In genomic region chr7:101932551-101932950, GRCm38 (mm10) we compare ENCODE assay signal across 8 mouse cellular contexts. TPM values are rescaled to one million over a fixed set of nuclear protein-coding genes. Genes with fewer than 3 reads are reported as not detected.
DNase-seq lines count a peak whose midpoint lies in the region; ATAC-seq and TF ChIP-seq lines count a peak whose summit lies in the region.

No protein-coding gene starts in this region.

- 0 out of 2 replicates have a peak overlapping the region, but pooled peaks have one; percentile 90 for H3K9ac ChIP-seq in heart, embryonic 14.5 days (ENCODE audit: low read length)
- H3K9ac ChIP-seq in CH12.LX (ENCODE audit: insufficient read depth, low read depth) = peak overlapping the region; percentile 95; the same call in 1 of the 2 replicates
- H3K9ac ChIP-seq in forebrain, embryonic 13.5 days = no peak overlapping the region
- H3K9ac ChIP-seq in liver, embryonic 14.5 days (replicated peaks) = no peak overlapping the region; the same call in 1 of the 2 replicates

- WGBS in heart, embryonic 14.5 days = 90% methylated on average over 1 of the region's 1 CpGs
- 92% methylated on average over 1 of the region's 1 CpGs for WGBS in forebrain, embryonic 13.5 days
- WGBS in liver, embryonic 14.5 days (ENCODE audit: insufficient replicate concordance) = 64% methylated on average over 1 of the region's 1 CpGs

- no peak for TF ChIP-seq EP300 in CH12.LX (IDR thresholded peaks at IDR 0.05; ENCODE audit: low read length)
- no peak for TF ChIP-seq EP300 in liver, embryonic 14.5 days (IDR thresholded peaks at IDR 0.05; ENCODE audit: low read depth)

- H3K27me3 ChIP-seq in heart, embryonic 14.5 days (ENCODE audit: control insufficient read depth, insufficient read depth, low read length) = no peaks in the 10 kb centered on the region
- no peaks in the 10 kb centered on the region for H3K27me3 ChIP-seq in CH12.LX (replicated peaks)
- H3K27me3 ChIP-seq in forebrain, embryonic 13.5 days = no peaks in the 10 kb centered on the region
- no peaks in the 10 kb centered on the region for H3K27me3 ChIP-seq in liver, embryonic 14.5 days (ENCODE audit: control insufficient read depth, insufficient read depth, low read length)

- dilution Hi-C loops in CH12.LX (cut with MboI; ENCODE audit: extremely low pct_ligation_motif_present, extremely low pct_unique_long_range_greater_than_20kb, low sequenced_read_pairs) = no loop called here

- in situ Hi-C loops in CH12.LX (cut with MboI; ENCODE audit: low pct_ligation_motif_present, low pct_unique_long_range_greater_than_20kb, low sequenced_read_pairs) = no loop called here

- no peak for TF ChIP-seq POLR2A in CH12.LX (IDR thresholded peaks at IDR 0.05; ENCODE audit: low read depth, low read length)

- peaks cover 2 to 12% of the 10 kb centered on the region in 2 experiments; a peak in 2 of 4 replicates for H3K4me1 ChIP-seq in heart, embryonic 14.5 days (ENCODE audit: control insufficient read depth in 2 of 2, insufficient read depth in 2 of 2, low read length in 2 of 2)
- H3K4me1 ChIP-seq in CH12.LX (ENCODE audit: control insufficient read depth in 1 of 2, insufficient read depth in 2 of 2) = peaks cover 5 to 30% of the 10 kb centered on the region in 2 experiments
- H3K4me1 ChIP-seq in forebrain, embryonic 13.5 days = peaks cover 28% of the 10 kb centered on the region
- peaks cover 16% of the 10 kb centered on the region in 2 experiments for H3K4me1 ChIP-seq in liver, embryonic 14.5 days (replicated peaks; ENCODE audit: control insufficient read depth in 2 of 2, insufficient read depth in 2 of 2, low read length in 1 of 2)

- intact Hi-C loops in heart, postnatal 25 days (cut with DNase I) = loop anchor here (5.0 kb wide), 3 partner anchors 35 to 130 kb away; no protein-coding TSS in a partner anchor
- intact Hi-C loops in gastrocnemius, postnatal 14 days (cut with DNase I; ENCODE audit: low total_unique reads) = no loop called here

- H3K36me3 ChIP-seq in heart, embryonic 14.5 days (ENCODE audit: control insufficient read depth, insufficient read depth, low read length) = no peaks in the 10 kb centered on the region
- peaks cover 0 to 16% of the 10 kb centered on the region in 2 experiments for H3K36me3 ChIP-seq in CH12.LX (replicated peaks in 1 of 2; ENCODE audit: control insufficient read depth in 1 of 2, insufficient read depth in 1 of 2, low read length in 1 of 2)
- no peaks in the 10 kb centered on the region for H3K36me3 ChIP-seq in forebrain, embryonic 13.5 days (ENCODE audit: poor library complexity, severe bottlenecking)
- H3K36me3 ChIP-seq in liver, embryonic 14.5 days (replicated peaks; ENCODE audit: control insufficient read depth, insufficient read depth, low read depth) = no peaks in the 10 kb centered on the region; the same call in 1 of the 2 replicates

- 0 out of 4 replicates have a peak overlapping the region, but pooled peaks of 1 of the 2 experiments have one; percentile 84 for H3K4me3 ChIP-seq in heart, embryonic 14.5 days (ENCODE audit: control insufficient read depth in 1 of 2, insufficient read depth in 1 of 2, low read depth in 1 of 2, low read length in 2 of 2)
- H3K4me3 ChIP-seq in CH12.LX (replicated peaks in 1 of 3; ENCODE audit: low read depth in 2 of 3, low read length in 2 of 3, poor library complexity in 1 of 3) = peak overlapping the region in 2 of 3 experiments; percentile 70 to 81
- H3K4me3 ChIP-seq in forebrain, embryonic 13.5 days = peak overlapping the region; percentile 89; the same call in 1 of the 2 replicates
- H3K4me3 ChIP-seq in liver, embryonic 14.5 days (ENCODE audit: insufficient read depth in 1 of 2, low read depth in 2 of 2, low read length in 2 of 2) = peak overlapping the region in 1 of 2 experiments; percentile 73; a peak in 2 of 4 replicates

- H3K4me2 ChIP-seq in heart, embryonic 14.5 days (ENCODE audit: low read length) = peak overlapping the region; percentile 84
- peak overlapping the region; percentile 55 for H3K4me2 ChIP-seq in CH12.LX (ENCODE audit: insufficient read depth, low read depth, poor library complexity, severe bottlenecking)
- peak overlapping the region; percentile 77 for H3K4me2 ChIP-seq in forebrain, embryonic 13.5 days
- H3K4me2 ChIP-seq in liver, embryonic 14.5 days (ENCODE audit: low read depth) = peak overlapping the region; percentile 96

- H3K79me2 ChIP-seq in CH12.LX (replicated peaks; ENCODE audit: control insufficient read depth, extremely low read depth, insufficient read depth, poor library complexity, severe bottlenecking) = peaks cover 30% of the 10 kb centered on the region

- H3K27ac ChIP-seq in heart, embryonic 14.5 days (replicated peaks in 1 of 2; ENCODE audit: control insufficient read depth in 1 of 2, insufficient read depth in 1 of 2, low read depth in 2 of 2, low read length in 2 of 2) = no peak overlapping the region
- H3K27ac ChIP-seq in CH12.LX (ENCODE audit: insufficient read depth, low read depth) = no peak overlapping the region
- H3K27ac ChIP-seq in forebrain, embryonic 13.5 days = no peak overlapping the region
- H3K27ac ChIP-seq in liver, embryonic 14.5 days = no peak overlapping the region; the same call in 1 of the 2 replicates

- TF ChIP-seq CTCF in CH12.LX (conservative IDR thresholded peaks at IDR 0.05 in 1 of 2, IDR thresholded peaks at IDR 0.05 in 1 of 2; ENCODE audit: low read depth in 2 of 2, low read length in 2 of 2) = no peak
- no peak for TF ChIP-seq CTCF in liver, embryonic 14.5 days (IDR thresholded peaks at IDR 0.05; ENCODE audit: low read depth)

- TF ChIP-seq RAD21 in CH12.LX (IDR thresholded peaks at IDR 0.05; ENCODE audit: low read depth, low read length) = no peak

- no peak for DNase-seq in heart, postnatal 25 days (ENCODE audit: low spot score)
- DNase-seq in CH12.LX (ENCODE audit: extremely low read depth) = no peak
- DNase-seq in liver, embryonic 14.5 days (ENCODE audit: low read depth in 3 of 3, low spot score in 3 of 3) = no peak
- no peak for DNase-seq in right cerebral cortex, postnatal 14 days
- DNase-seq in gastrocnemius, postnatal 14 days = no peak
- no peak for DNase-seq in embryo, embryonic 10 days (ENCODE audit: low spot score)

- no peak for ATAC-seq in heart, embryonic 14.5 days (ENCODE audit: insufficient number of reproducible peaks, insufficient read depth, low FRiP score, low read depth)
- no peak for ATAC-seq in forebrain, embryonic 13.5 days
- no peak for ATAC-seq in liver, embryonic 14.5 days (ENCODE audit: insufficient read depth)

- H3K9me3 ChIP-seq in heart, embryonic 14.5 days (ENCODE audit: control insufficient read depth, low read length) = no peaks in the 10 kb centered on the region
- H3K9me3 ChIP-seq in CH12.LX (replicated peaks; ENCODE audit: low read length) = no peaks in the 10 kb centered on the region
- H3K9me3 ChIP-seq in forebrain, embryonic 13.5 days (replicated peaks) = no peaks in the 10 kb centered on the region
- no peaks in the 10 kb centered on the region for H3K9me3 ChIP-seq in liver, embryonic 14.5 days (ENCODE audit: control insufficient read depth, low read length)

TF ChIP-seq in CH12.LX, 34 proteins besides CTCF, POLR2A, EP300 and RAD21 (continues in another document):
- no peak for TF ChIP-seq ETS1 (conservative IDR thresholded peaks at IDR 0.05; ENCODE audit: low read depth, low read length)
- no peak for TF ChIP-seq SIN3A (IDR thresholded peaks at IDR 0.05; ENCODE audit: low read length)
- TF ChIP-seq MEF2A (IDR thresholded peaks at IDR 0.05; ENCODE audit: borderline replicate concordance, low read depth, low read length) = no peak
- no peak for TF ChIP-seq MYC (IDR thresholded peaks at IDR 0.05; ENCODE audit: low read depth, low read length)

RNA-seq across cellular contexts. Expression of gene Lrrc51, which starts 1.1 kb away (rescaled TPM):
- polyA plus RNA-seq in heart, embryonic 14.5 days (2014; fragmentation: Nextera tagmentation; extraction: Ambion mirVana) = 3.9 and 5.0 TPM in 2 replicates
- 1 to 10 TPM; 3.3 to 4.1 TPM for total RNA-seq in heart, postnatal 25 days (2021)
- total RNA-seq in CH12.LX (2012; rRNA removed) (3.9 and 5.6 TPM in 2 replicates), CH12.LX (2014; rRNA removed) (5.2 and 6.6 TPM in 2 replicates)
- polyA plus RNA-seq in CH12.LX (2012; ENCODE audit: insufficient read length, low read depth) = 3.2 and 4.9 TPM in 2 replicates
- polyA plus RNA-seq in forebrain, embryonic 13.5 days (2015; fragmentation: Nextera tagmentation; extraction: Ambion mirVana) = 8.0 and 11.7 TPM in 2 replicates
- polyA plus RNA-seq in liver, embryonic 14.5 days (2012; rRNA removed) = 1.3 and 1.4 TPM in 2 replicates
- 1.8 and 2.1 TPM in 2 replicates for polyA plus RNA-seq in liver, embryonic 14.5 days (2014; fragmentation: Nextera tagmentation; extraction: Ambion mirVana)
- total RNA-seq in gastrocnemius, postnatal 14 days (2021) = 1 to 10 TPM; 3.6 to 3.7 TPM

RNA-seq across cellular contexts. Expression of gene Numa1, which starts 1.4 kb away (rescaled TPM):
- polyA plus RNA-seq in heart, embryonic 14.5 days (2014; fragmentation: Nextera tagmentation; extraction: Ambion mirVana) = 60.5 and 62.5 TPM in 2 replicates
- total RNA-seq in heart, postnatal 25 days (2021) = 10 to 100 TPM; 88.4 to 93.0 TPM
- 56.4 and 57.6 TPM in 2 replicates for total RNA-seq in CH12.LX (2012; rRNA removed)
- 38.0 and 38.2 TPM in 2 replicates for total RNA-seq in CH12.LX (2014; rRNA removed)
- polyA plus RNA-seq in CH12.LX (2012; ENCODE audit: insufficient read length, low read depth) = 75.7 and 79.5 TPM in 2 replicates
- polyA plus RNA-seq in forebrain, embryonic 13.5 days (2015; fragmentation: Nextera tagmentation; extraction: Ambion mirVana) = 66.2 and 71.7 TPM in 2 replicates
- 27.4 and 28.6 TPM in 2 replicates for polyA plus RNA-seq in liver, embryonic 14.5 days (2012; rRNA removed)
- polyA plus RNA-seq in liver, embryonic 14.5 days (2014; fragmentation: Nextera tagmentation; extraction: Ambion mirVana) = 36.2 and 41.3 TPM in 2 replicates
- total RNA-seq in gastrocnemius, postnatal 14 days (2021) = 10 to 100 TPM; 53.0 to 53.3 TPM

RNA-seq across cellular contexts. Expression of gene Tomt, which starts 26.4 kb away (rescaled TPM):
- polyA plus RNA-seq in heart, embryonic 14.5 days (2014; fragmentation: Nextera tagmentation; extraction: Ambion mirVana) = 0.12 and 0.14 TPM in 2 replicates
- not detected for total RNA-seq in heart, postnatal 25 days (2021)
- total RNA-seq in CH12.LX (2012; rRNA removed) (1.1 and 1.4 TPM in 2 replicates), CH12.LX (2014; rRNA removed) (0.07 and 0.22 TPM in 2 replicates)
- polyA plus RNA-seq in CH12.LX (2012; ENCODE audit: insufficient read length, low read depth) = 1.3 TPM in 2 replicates
- 0.57 and 0.59 TPM in 2 replicates for polyA plus RNA-seq in forebrain, embryonic 13.5 days (2015; fragmentation: Nextera tagmentation; extraction: Ambion mirVana)
- polyA plus RNA-seq in liver, embryonic 14.5 days (2012; rRNA removed) = 0.05 and 0.08 TPM in 2 replicates
- 0.09 and 0.13 TPM in 2 replicates for polyA plus RNA-seq in liver, embryonic 14.5 days (2014; fragmentation: Nextera tagmentation; extraction: Ambion mirVana)
- total RNA-seq in gastrocnemius, postnatal 14 days (2021) = not detected

RNA-seq across cellular contexts. Expression of gene Lamtor1, which starts 26.8 kb away (rescaled TPM):
- polyA plus RNA-seq in heart, embryonic 14.5 days (2014; fragmentation: Nextera tagmentation; extraction: Ambion mirVana) = 142 and 146 TPM in 2 replicates
- 100 to 1,000 TPM; 105 to 111 TPM for total RNA-seq in heart, postnatal 25 days (2021)
- total RNA-seq in CH12.LX (2012; rRNA removed) (68.6 and 77.9 TPM in 2 replicates), CH12.LX (2014; rRNA removed) (80.7 and 86.2 TPM in 2 replicates)
- 107 and 124 TPM in 2 replicates for polyA plus RNA-seq in CH12.LX (2012; ENCODE audit: insufficient read length, low read depth)
- polyA plus RNA-seq in forebrain, embryonic 13.5 days (2015; fragmentation: Nextera tagmentation; extraction: Ambion mirVana) = 152 and 158 TPM in 2 replicates
- 61.7 and 74.8 TPM in 2 replicates for polyA plus RNA-seq in liver, embryonic 14.5 days (2012; rRNA removed)
- 63.3 and 67.8 TPM in 2 replicates for polyA plus RNA-seq in liver, embryonic 14.5 days (2014; fragmentation: Nextera tagmentation; extraction: Ambion mirVana)
- 100 to 1,000 TPM; 101 to 102 TPM for total RNA-seq in gastrocnemius, postnatal 14 days (2021)

Comparison
In these comparisons a context has a peak if more than half of its experiments do, and no peak if none do; other contexts are left out.
1. H3K9ac ChIP-seq: peak in heart, embryonic 14.5 days (single experiment) and CH12.LX (single experiment); none in forebrain, embryonic 13.5 days (single experiment) and liver, embryonic 14.5 days (single experiment).
2. Peak in every context shown above with its lines, with median percentiles within 50 percentile points of each other: H3K4me2 ChIP-seq.